Mouse (Mus musculus): Measurements from ENCODE around the gene Sh2d3c. TPM values are rescaled to one million over a fixed set of nuclear protein-coding genes. Genes with fewer than 3 reads are reported as not detected.

The Sh2d3c gene
- total and polyA plus RNA-seq, 3 experiments, result 4.8 to 25.8 (median 11.1) TPM

GRCm38 (mm10) chr2:32691041-32691440, 29.8 kb upstream of the Sh2d3c start:
- Histone ChIP-seq H3K27me3 (replicated peaks) (no peaks in the 10 kb centered on the region), H3K79me2 (replicated peaks; ENCODE audit: control insufficient read depth, extremely low read depth, insufficient read depth, poor library complexity, severe bottlenecking) (peaks cover 11% of the 10 kb centered on the region; the same call in 1 of the 2 replicates), H3K9ac (ENCODE audit: insufficient read depth, low read depth) (no peak overlapping the region), H3K9me3 (replicated peaks; ENCODE audit: low read length) (no peaks in the 10 kb centered on the region), H3K4me3 (replicated peaks in 1 of 3; ENCODE audit: low read depth in 2 of 3, low read length in 2 of 3, poor library complexity in 1 of 3) (no peak overlapping the region), H3K36me3 (replicated peaks in 1 of 2; ENCODE audit: control insufficient read depth in 1 of 2, insufficient read depth in 1 of 2, low read length in 1 of 2) (peaks cover 31 to 54% of the 10 kb centered on the region in 2 experiments), H3K4me2 (ENCODE audit: insufficient read depth, low read depth, poor library complexity, severe bottlenecking) (no peak overlapping the region), H3K4me1 (ENCODE audit: control insufficient read depth in 1 of 2, insufficient read depth in 2 of 2) (peaks cover 11 to 38% of the 10 kb centered on the region in 2 experiments), H3K27ac (ENCODE audit: insufficient read depth, low read depth) (no peak overlapping the region; the same call in 1 of the 2 replicates)
- dilution Hi-C loops (cut with MboI; ENCODE audit: extremely low pct_ligation_motif_present, extremely low pct_unique_long_range_greater_than_20kb, low sequenced_read_pairs), result no loop called here
- DNase-seq (ENCODE audit: extremely low read depth), result no peak
- in situ Hi-C loops (cut with MboI; ENCODE audit: low pct_ligation_motif_present, low pct_unique_long_range_greater_than_20kb, low sequenced_read_pairs), result no loop called here
- TF ChIP-seq MEF2A (IDR thresholded peaks at IDR 0.05; ENCODE audit: borderline replicate concordance, low read depth, low read length) (no peak), MYC (IDR thresholded peaks at IDR 0.05; ENCODE audit: low read depth, low read length) (no peak), ZKSCAN1 (IDR thresholded peaks at IDR 0.05; ENCODE audit: borderline replicate concordance, low read depth, low read length) (no peak), USF2 (conservative IDR thresholded peaks at IDR 0.05; ENCODE audit: low read depth, low read length) (no peak), MAFK (IDR thresholded peaks at IDR 0.05; ENCODE audit: insufficient replicate concordance, low read length) (no peak), IRF4 (IDR thresholded peaks at IDR 0.05; ENCODE audit: low read depth, low read length) (no peak), ZC3H11A (IDR thresholded peaks at IDR 0.05; ENCODE audit: low read depth, low read length) (no peak)

DNA sequence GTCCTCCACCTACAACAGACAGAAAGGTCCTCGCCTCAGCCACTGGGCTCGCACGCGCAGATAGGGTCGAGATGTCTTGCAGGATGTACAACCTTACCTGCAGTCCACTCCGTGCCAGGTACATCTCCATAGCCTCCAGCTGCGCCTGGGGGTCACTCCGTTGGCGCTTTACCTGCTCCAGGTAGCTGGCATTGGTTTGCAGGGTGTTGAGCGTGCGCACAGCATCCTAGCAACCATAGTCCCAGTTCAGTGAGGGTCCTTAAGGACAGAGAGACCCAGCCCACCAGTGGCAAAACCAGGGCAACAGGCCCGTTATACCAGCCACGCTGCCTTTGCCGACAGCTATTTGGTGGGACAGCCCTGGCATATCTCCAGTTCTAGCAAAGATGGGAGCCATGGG, 28.4 kb upstream of the Sh2d3c start:
- 0 out of 2 replicates have a peak overlapping the region, but pooled peaks have one; percentile 64 for H3K9ac ChIP-seq (ENCODE audit: insufficient read depth, low read depth)
- no peaks in the 10 kb centered on the region for H3K9me3 ChIP-seq (replicated peaks; ENCODE audit: low read length)
- DNase-seq (ENCODE audit: extremely low read depth), result no peak
- peaks cover 11% of the 10 kb centered on the region; the same call in 1 of the 2 replicates for H3K79me2 ChIP-seq (replicated peaks; ENCODE audit: control insufficient read depth, extremely low read depth, insufficient read depth, poor library complexity, severe bottlenecking)
- dilution Hi-C loops (cut with MboI; ENCODE audit: extremely low pct_ligation_motif_present, extremely low pct_unique_long_range_greater_than_20kb, low sequenced_read_pairs) (no loop called here), in situ Hi-C loops (cut with MboI; ENCODE audit: low pct_ligation_motif_present, low pct_unique_long_range_greater_than_20kb, low sequenced_read_pairs) (no loop called here)
- peaks cover 17 to 40% of the 10 kb centered on the region in 2 experiments for H3K36me3 ChIP-seq (replicated peaks in 1 of 2; ENCODE audit: control insufficient read depth in 1 of 2, insufficient read depth in 1 of 2, low read length in 1 of 2)
- H3K4me2 ChIP-seq (ENCODE audit: insufficient read depth, low read depth, poor library complexity, severe bottlenecking), result peak overlapping the region; percentile 93; the same call in 1 of the 2 replicates
- no peak overlapping the region for H3K27ac ChIP-seq (ENCODE audit: insufficient read depth, low read depth)
- TF ChIP-seq HCFC1 (IDR thresholded peaks at IDR 0.05; ENCODE audit: low read depth, low read length), result no peak
- H3K4me3 ChIP-seq (replicated peaks in 1 of 3; ENCODE audit: low read depth in 2 of 3, low read length in 2 of 3, poor library complexity in 1 of 3), result peak overlapping the region in 2 of 3 experiments; percentile 9 to 98
- H3K4me1 ChIP-seq (ENCODE audit: control insufficient read depth in 1 of 2, insufficient read depth in 2 of 2), result peaks cover 11 to 44% of the 10 kb centered on the region in 2 experiments
- H3K27me3 ChIP-seq (replicated peaks), result no peaks in the 10 kb centered on the region

DNA sequence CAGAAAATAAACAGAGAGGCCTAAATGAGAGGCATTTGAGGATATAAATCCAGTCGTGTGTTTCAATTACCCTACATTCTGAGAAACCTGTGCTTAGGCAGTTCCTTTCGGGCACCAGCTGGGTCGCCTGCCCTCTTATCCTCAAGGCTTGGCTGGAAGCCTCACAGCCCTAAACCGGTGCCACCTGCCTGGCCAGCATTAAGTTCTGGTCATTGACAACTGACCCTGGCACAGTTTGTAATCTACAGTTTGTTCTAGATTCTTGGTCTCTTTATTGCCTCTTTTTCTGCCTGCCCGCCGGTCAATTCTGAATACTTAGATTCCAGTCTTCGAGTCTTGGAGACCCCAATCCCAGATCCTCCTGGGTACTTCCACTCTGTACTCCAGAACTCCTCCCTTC, 27.6 kb upstream of the Sh2d3c start:
- in situ Hi-C loops (cut with MboI; ENCODE audit: low pct_ligation_motif_present, low pct_unique_long_range_greater_than_20kb, low sequenced_read_pairs), result no loop called here
- no peak for TF ChIP-seq ZKSCAN1 (IDR thresholded peaks at IDR 0.05; ENCODE audit: borderline replicate concordance, low read depth, low read length)
- Histone ChIP-seq H3K79me2 (replicated peaks; ENCODE audit: control insufficient read depth, extremely low read depth, insufficient read depth, poor library complexity, severe bottlenecking) (peaks cover 11% of the 10 kb centered on the region; the same call in 1 of the 2 replicates), H3K36me3 (replicated peaks in 1 of 2; ENCODE audit: control insufficient read depth in 1 of 2, insufficient read depth in 1 of 2, low read length in 1 of 2) (peaks cover 9 to 32% of the 10 kb centered on the region in 2 experiments), H3K4me1 (ENCODE audit: control insufficient read depth in 1 of 2, insufficient read depth in 2 of 2) (peaks cover 11 to 44% of the 10 kb centered on the region in 2 experiments), H3K4me3 (replicated peaks in 1 of 3; ENCODE audit: low read depth in 2 of 3, low read length in 2 of 3, poor library complexity in 1 of 3) (peak overlapping the region; percentile 70 to 98 (median 90)), H3K27me3 (replicated peaks) (no peaks in the 10 kb centered on the region), H3K27ac (ENCODE audit: insufficient read depth, low read depth) (no peak overlapping the region), H3K9ac (ENCODE audit: insufficient read depth, low read depth) (peak overlapping the region; percentile 64), H3K9me3 (replicated peaks; ENCODE audit: low read length) (no peaks in the 10 kb centered on the region), H3K4me2 (ENCODE audit: insufficient read depth, low read depth, poor library complexity, severe bottlenecking) (peak overlapping the region; percentile 93)
- dilution Hi-C loops (cut with MboI; ENCODE audit: extremely low pct_ligation_motif_present, extremely low pct_unique_long_range_greater_than_20kb, low sequenced_read_pairs), result no loop called here
- DNase-seq (ENCODE audit: extremely low read depth), result no peak
